Mouse (Mus musculus) stomach, postnatal 0 days (tissue): ENCODE data around the gene D5Ertd579e. TPM values are rescaled to one million over a fixed set of nuclear protein-coding genes. Genes with fewer than 3 reads are reported as not detected.
A peak's percentile ranks its signal among the peaks of the same experiment; 100 is the strongest.

Experiments
- ATAC-seq: fragments of 200-750 bp; cut with Nextera tagmentation; 2 replicates; pipeline ENCODE4 v1.8.0; 2017; ENCODE audit not compliant: low FRiP score, low TSS enrichment
- DNase-seq: peaks from one replicate; pipeline ENCODE4 v3.0.0-alpha.2; 2016; ENCODE audit warnings: low spot score
- H3K27ac ChIP-seq: fragments of 300-500 bp; sonication (generic); replicated peaks from 2 replicates; pipeline ENCODE4 v1.5.1; 2014; ENCODE audit warnings: mild to moderate bottlenecking, control low read depth
- H3K27me3 ChIP-seq: fragments of 300-500 bp; sonication (generic); 2 replicates; pipeline ENCODE4 v1.6.1; 2014; ENCODE audit warnings: low read length; ENCODE audit not compliant: control insufficient read depth, insufficient read depth
- H3K36me3 ChIP-seq: fragments of 300-500 bp; sonication (generic); 2 replicates; pipeline ENCODE4 v1.6.1; 2014; ENCODE audit warnings: low read length, mixed read lengths; ENCODE audit not compliant: control insufficient read depth, insufficient read depth
- H3K4me1 ChIP-seq: fragments of 300-500 bp; sonication (generic); replicated peaks from 2 replicates; pipeline ENCODE4 v1.6.1; 2014; ENCODE audit warnings: antibody characterized with exemption; ENCODE audit not compliant: control insufficient read depth, insufficient read depth
- H3K4me2 ChIP-seq: fragments of 300-500 bp; sonication (generic); replicated peaks from 2 replicates; pipeline ENCODE4 v1.6.1; 2014; ENCODE audit warnings: low read depth, mild to moderate bottlenecking, control low read depth, moderate library complexity
- H3K4me3 ChIP-seq: fragments of 300-500 bp; sonication (generic); 2 replicates; pipeline ENCODE4 v1.5.1; 2014; ENCODE audit warnings: low read depth, low read length, control low read depth
- H3K9ac ChIP-seq: fragments of 300-500 bp; sonication (generic); 2 replicates; pipeline ENCODE4 v1.6.1; 2014; ENCODE audit warnings: mild to moderate bottlenecking, low read length, control low read depth, mixed read lengths
- H3K9me3 ChIP-seq: fragments of 300-500 bp; sonication (generic); 2 replicates; pipeline ENCODE4 v1.6.1; 2016; ENCODE audit warnings: low read length; ENCODE audit not compliant: control insufficient read depth
- CTCF ChIP-seq: IDR thresholded peaks from 2 replicates; pipeline ENCODE4 v1.5.1; 2016; ENCODE audit warnings: antibody characterized with exemption, low read depth, mild to moderate bottlenecking, moderate library complexity
- EP300 ChIP-seq: optimal IDR thresholded peaks from 2 replicates; pipeline ENCODE3; 2016; ENCODE audit warnings: antibody characterized with exemption
- WGBS: fragments of 180-500 bp; shearing (Covaris S2); extraction: QIAGEN DNeasy Blood & Tissue Kit; methylation state at CpG from one replicate; pipeline ENCODE4 v1.1.7; 2014; 5-methylcytosine and 5-hydroxymethylcytosine counted together
- polyA plus RNA-seq: library from polyadenylated mRNA; unstranded; fragments of >200 nt; fragmentation: Nextera tagmentation; extraction: Ambion mirVana; gene quantifications from 2 replicates; pipeline ENCODE4 v1.2.1, GENCODE M21; 2015

Gene D5Ertd579e
- polyA plus RNA-seq = 21.5 and 22.7 TPM in 2 replicates

DNA sequence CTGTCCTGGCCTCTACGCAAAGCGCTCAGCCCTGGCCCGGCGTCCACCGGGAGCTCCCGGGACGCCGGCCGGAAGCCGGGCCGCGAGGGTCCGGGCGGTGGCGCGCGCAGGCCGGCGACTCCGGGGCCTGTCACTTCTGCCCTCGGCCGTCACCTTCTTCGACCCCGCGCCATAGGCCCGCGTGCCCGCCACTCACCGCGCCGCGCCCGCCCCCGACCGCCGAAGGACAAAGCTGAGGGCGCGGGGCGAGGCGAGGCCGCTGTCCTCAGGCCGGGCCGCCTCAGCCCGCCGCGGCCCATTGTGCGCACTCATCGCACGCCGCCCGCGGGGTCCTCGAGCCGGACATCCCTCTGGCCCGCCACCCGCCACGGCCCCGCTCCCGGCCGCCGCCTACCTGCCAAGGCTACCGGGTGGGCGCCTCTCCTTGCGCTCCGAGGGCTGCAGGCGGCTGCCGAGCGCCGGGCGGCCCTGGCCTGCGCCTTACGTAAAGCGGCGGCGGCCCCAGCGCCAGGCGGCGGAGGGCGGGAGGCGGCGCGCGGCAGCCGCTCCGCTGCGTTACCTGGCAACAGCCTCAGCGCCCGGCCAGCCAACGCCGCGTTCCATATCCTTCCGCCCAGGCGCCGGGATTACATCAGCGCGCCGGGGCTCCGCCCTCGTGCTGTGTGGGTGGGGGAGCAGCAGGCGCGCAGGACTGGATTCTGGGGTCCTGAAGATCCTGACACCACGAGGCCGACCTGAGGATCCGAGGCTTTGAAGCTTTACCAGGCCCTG lies at the start of gene D5Ertd579e:
Gene D5Ertd579e (minus strand): TSS at position 564 of the 771 bp plus-strand sequence.
- peak within 1 kb of the TSS; percentile 83 for H3K4me3 ChIP-seq
- no peaks in the 10 kb centered on the region for H3K9me3 ChIP-seq
- peak within 1 kb of the TSS; percentile 63 for H3K4me2 ChIP-seq
- H3K36me3 ChIP-seq = no peaks in the 10 kb centered on the region
- no peaks in the 10 kb centered on the region for H3K27me3 ChIP-seq
- ATAC-seq (peak; percentile 94), DNase-seq (peak; percentile 93)
- 3% methylated on average over 87 of the region's 104 CpGs for WGBS
- TF ChIP-seq EP300 (no peak), CTCF (no peak; the same call in 1 of the 2 replicates)
- peak within 1 kb of the TSS; percentile 86 for H3K9ac ChIP-seq
- no peaks in the 10 kb centered on the region; the same call in 1 of the 2 replicates for H3K4me1 ChIP-seq
- peak within 1 kb of the TSS; percentile 94 for H3K27ac ChIP-seq

DNA sequence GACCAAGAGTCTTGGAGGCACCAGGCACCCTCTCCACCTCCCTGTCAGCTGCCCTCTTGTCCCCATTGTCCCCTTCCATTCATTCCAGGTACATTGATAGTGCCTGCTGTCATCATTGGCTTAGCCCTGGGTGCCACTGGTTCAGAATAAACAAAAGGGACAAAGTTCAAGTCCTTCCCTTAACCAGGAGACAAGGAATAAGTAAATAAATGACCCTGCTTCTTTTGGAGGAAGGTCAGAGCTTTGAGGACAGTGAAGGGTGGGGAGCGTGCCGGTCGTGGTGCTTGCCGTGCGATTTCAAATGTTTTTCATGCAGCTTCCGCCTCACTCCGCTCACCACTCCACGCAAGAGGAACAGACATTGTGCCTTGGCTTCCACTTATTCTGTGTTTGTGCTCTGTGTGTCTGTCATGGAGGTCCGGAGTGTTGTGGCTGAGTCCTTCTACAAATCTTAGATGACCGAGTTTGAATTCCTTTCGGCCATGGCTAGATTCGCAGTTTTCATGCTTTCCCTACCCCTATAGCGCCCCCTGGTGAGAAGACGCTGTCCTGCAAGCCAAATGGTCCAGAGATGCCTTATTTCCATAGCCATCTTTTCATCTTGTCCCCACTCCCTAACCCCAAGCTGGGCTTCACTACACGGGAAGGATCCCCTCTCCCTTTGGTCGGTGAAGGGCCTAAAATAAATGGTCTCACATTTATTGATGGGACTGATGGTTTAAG lies 46.5 kb upstream of the D5Ertd579e start:
- ATAC-seq (peak; percentile 53), DNase-seq (peak; percentile 86)
- TF ChIP-seq EP300 (no peak), CTCF (peak; percentile 97)
- H3K9ac ChIP-seq = no peak overlapping the region
- H3K27ac ChIP-seq = no peak overlapping the region
- H3K9me3 ChIP-seq = no peaks in the 10 kb centered on the region
- H3K36me3 ChIP-seq = no peaks in the 10 kb centered on the region; the same call in 1 of the 2 replicates
- H3K4me3 ChIP-seq = peak overlapping the region; percentile 15; the same call in 1 of the 2 replicates
- WGBS = 33% methylated on average over 16 of the region's 16 CpGs
- H3K27me3 ChIP-seq = no peaks in the 10 kb centered on the region
- peak overlapping the region; percentile 42 for H3K4me2 ChIP-seq
- H3K4me1 ChIP-seq = no peaks in the 10 kb centered on the region

DNA sequence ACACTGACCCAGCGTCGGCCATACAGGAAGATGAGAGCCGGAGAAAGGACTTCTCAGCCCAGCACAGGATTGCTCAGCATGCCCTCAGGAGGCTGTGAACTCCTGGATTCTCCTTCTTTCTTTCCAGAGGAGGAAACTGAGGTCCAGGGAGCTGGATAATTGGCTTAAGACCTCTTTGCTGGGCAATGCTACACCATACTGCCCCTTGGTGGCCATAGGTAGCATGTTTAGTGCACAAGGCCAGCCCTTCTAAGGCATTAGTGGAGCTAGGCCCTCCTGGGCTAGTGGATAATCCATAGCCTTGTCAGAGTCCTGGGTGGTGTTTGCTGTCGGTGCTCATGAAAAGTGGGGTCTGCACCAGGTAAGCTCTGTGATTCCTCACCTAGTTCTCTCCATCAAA lies 44.0 kb upstream of the D5Ertd579e start:
- no peak for ATAC-seq
- no peak overlapping the region for H3K4me3 ChIP-seq
- DNase-seq = peak; percentile 56

DNA sequence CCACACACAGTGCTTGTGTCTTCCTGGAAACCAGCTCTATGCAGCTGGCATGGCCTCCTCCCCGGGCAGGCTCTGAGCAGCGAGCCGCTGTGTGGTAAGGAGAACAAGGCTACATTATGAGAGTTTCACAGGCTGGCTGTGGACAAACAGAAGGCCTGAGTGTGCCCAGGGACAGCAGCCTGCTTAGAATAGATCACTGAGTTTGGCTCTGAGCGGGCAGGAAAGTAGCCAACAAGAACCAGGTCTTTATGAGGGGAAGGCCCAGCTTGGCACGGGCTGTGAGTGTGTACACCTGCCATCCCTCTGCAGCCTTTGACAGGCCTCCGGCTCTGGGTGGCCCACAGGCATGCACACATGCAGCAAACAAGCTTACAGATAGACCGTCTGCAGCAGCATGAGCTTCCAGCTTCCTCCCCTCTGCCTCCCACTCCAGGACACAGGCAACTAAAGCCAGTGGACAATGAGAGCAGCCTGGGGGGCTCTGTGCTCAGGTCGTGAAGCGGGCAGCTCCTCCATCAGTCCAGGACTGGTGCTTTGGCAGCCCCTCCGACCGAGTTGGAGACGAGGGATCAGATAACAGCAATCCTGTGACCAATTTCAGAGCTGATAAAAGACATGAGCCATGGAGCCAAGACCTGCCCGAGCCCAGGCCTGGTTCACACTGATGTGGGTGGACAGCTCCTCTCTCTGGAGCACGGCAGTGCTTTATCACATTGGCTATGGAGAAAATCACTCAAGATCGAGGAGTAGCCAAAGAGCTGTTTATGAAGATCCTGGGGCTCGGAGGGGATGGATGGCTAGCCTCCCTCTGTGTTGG lies 43.2 kb upstream of the D5Ertd579e start:
- peak; percentile 18; the same call in 1 of the 2 replicates for ATAC-seq
- Histone ChIP-seq H3K9ac (no peak overlapping the region), H3K4me1 (no peaks in the 10 kb centered on the region), H3K27ac (no peak overlapping the region), H3K4me2 (no peak overlapping the region), H3K9me3 (no peaks in the 10 kb centered on the region), H3K36me3 (no peaks in the 10 kb centered on the region), H3K27me3 (no peaks in the 10 kb centered on the region), H3K4me3 (no peak overlapping the region)
- TF ChIP-seq EP300 (no peak), CTCF (no peak)
- WGBS = 53% methylated on average over 16 of the region's 16 CpGs
- no peak for DNase-seq

More for the DNA sequence above, 44.0 kb upstream of the D5Ertd579e start:
- H3K9ac ChIP-seq = no peak overlapping the region
- H3K9me3 ChIP-seq = no peaks in the 10 kb centered on the region
- no peak overlapping the region for H3K27ac ChIP-seq
- 71% methylated on average over 4 of the region's 4 CpGs for WGBS
- H3K4me1 ChIP-seq = no peaks in the 10 kb centered on the region
- TF ChIP-seq CTCF (peak; percentile 84), EP300 (no peak)
- H3K36me3 ChIP-seq = no peaks in the 10 kb centered on the region
- no peak overlapping the region for H3K4me2 ChIP-seq
- no peaks in the 10 kb centered on the region for H3K27me3 ChIP-seq

DNA sequence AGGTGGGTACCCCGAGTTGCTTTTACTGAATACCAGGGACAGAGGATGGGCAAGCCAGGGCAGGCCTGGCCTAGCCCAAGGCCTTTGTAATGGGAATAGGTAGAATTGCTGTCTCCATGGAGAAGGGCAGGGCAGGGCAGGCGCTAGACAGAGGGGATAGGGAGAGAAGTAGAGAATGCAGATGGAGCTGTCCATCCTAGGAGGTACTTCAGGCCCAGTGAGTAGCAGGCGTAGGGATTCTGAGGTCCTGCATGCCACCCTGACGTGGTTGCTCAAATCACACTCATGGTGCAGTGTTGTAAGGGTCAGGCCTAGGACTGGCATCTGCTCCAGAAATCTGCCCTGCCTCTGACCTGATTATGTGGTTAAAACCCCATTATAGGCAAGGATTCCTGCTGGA lies 41.9 kb upstream of the D5Ertd579e start:
- H3K9ac ChIP-seq = no peak overlapping the region
- H3K27ac ChIP-seq = no peak overlapping the region
- no peaks in the 10 kb centered on the region for H3K27me3 ChIP-seq
- no peaks in the 10 kb centered on the region for H3K9me3 ChIP-seq
- DNase-seq (no peak), ATAC-seq (no peak)
- no peak overlapping the region for H3K4me2 ChIP-seq
- H3K4me1 ChIP-seq = no peaks in the 10 kb centered on the region
- TF ChIP-seq CTCF (no peak), EP300 (no peak)
- WGBS = 62% methylated on average over 4 of the region's 4 CpGs
- H3K4me3 ChIP-seq = no peak overlapping the region
- H3K36me3 ChIP-seq = no peaks in the 10 kb centered on the region
